In the genomic region with DNA sequence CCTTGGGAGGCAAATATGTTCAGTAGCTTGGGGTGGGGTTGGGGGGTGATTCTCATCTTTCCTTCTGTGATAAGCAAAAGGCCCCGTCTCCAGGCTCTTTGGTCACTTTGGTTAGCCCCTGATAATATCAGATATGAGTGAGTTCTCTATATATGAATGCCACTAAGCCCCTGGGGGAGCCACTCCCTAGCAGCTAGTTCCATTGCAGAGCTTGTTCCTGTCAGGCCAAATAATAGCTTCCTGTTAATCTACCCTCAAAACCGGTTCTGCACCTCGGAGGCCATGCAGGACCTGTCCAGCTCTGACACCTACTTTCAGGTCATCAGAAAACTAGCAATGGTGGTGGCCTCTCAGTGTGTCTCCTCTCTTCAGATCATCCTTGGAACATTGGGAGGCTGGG, we compare ENCODE assay signal across 10 mouse cellular contexts. TPM values are rescaled to one million over a fixed set of nuclear protein-coding genes. Genes with fewer than 3 reads are reported as not detected.
A peak's percentile ranks its signal among the peaks of the same experiment; 100 is the strongest.
DNase-seq lines count a peak whose midpoint lies in the region; ATAC-seq lines count a peak whose summit lies in the region.
"Had no signal": no experiment of that assay in that cellular context is flagged by ENCODE, and none has a peak within 500 bp of the region (broad histone marks: within the 10 kb centered on the region; RNA-seq: fewer than 3 reads in every experiment).

No protein-coding gene starts in this region.

- H3K4me2 ChIP-seq in heart, embryonic 15.5 days: peak overlapping the region; percentile 73; the same call in 1 of the 2 replicates
- peak overlapping the region; percentile 72 for H3K4me2 ChIP-seq in embryonic facial prominence, embryonic 13.5 days
- peak overlapping the region; percentile 83; the same call in 1 of the 2 replicates for H3K4me2 ChIP-seq in intestine, embryonic 14.5 days (ENCODE audit: low read length)
- peak overlapping the region; percentile 80 for H3K4me2 ChIP-seq in midbrain, embryonic 15.5 days

- peaks cover 27% of the 10 kb centered on the region for H3K36me3 ChIP-seq in heart, embryonic 15.5 days
- H3K36me3 ChIP-seq in embryonic facial prominence, embryonic 13.5 days: peaks cover 37% of the 10 kb centered on the region
- peaks cover 33% of the 10 kb centered on the region for H3K36me3 ChIP-seq in intestine, embryonic 14.5 days (ENCODE audit: control insufficient read depth, insufficient read depth, low read length)
- H3K36me3 ChIP-seq in midbrain, embryonic 15.5 days (replicated peaks): peaks cover 13% of the 10 kb centered on the region

- no peak overlapping the region for H3K4me3 ChIP-seq in heart, embryonic 15.5 days
- peak overlapping the region; percentile 45 for H3K4me3 ChIP-seq in embryonic facial prominence, embryonic 13.5 days
- H3K4me3 ChIP-seq in intestine, embryonic 14.5 days (ENCODE audit: low read depth, low read length): no peak overlapping the region
- no peak overlapping the region for H3K4me3 ChIP-seq in midbrain, embryonic 15.5 days

- no peak for ATAC-seq in heart, embryonic 15.5 days (replicated peaks; ENCODE audit: insufficient number of reproducible peaks, insufficient read depth, low FRiP score, low read depth)
- no peak for ATAC-seq in embryonic facial prominence, embryonic 13.5 days (ENCODE audit: insufficient number of reproducible peaks, insufficient read depth, low FRiP score, low TSS enrichment, low read depth)
- no peak for ATAC-seq in intestine, embryonic 14.5 days (replicated peaks; ENCODE audit: low FRiP score, low TSS enrichment, low read depth)
- ATAC-seq in midbrain, embryonic 15.5 days (replicated peaks): no peak

- WGBS in heart, embryonic 15.5 days: 47% methylated on average over 3 of the region's 3 CpGs
- WGBS in embryonic facial prominence, embryonic 13.5 days: 56% methylated on average over 3 of the region's 3 CpGs
- WGBS in intestine, embryonic 14.5 days: 62% methylated on average over 3 of the region's 3 CpGs
- WGBS in midbrain, embryonic 15.5 days: 77% methylated on average over 3 of the region's 3 CpGs

- H3K27me3 ChIP-seq in heart, embryonic 15.5 days: no peaks in the 10 kb centered on the region
- H3K27me3 ChIP-seq in embryonic facial prominence, embryonic 13.5 days: no peaks in the 10 kb centered on the region
- no peaks in the 10 kb centered on the region for H3K27me3 ChIP-seq in intestine, embryonic 14.5 days (replicated peaks; ENCODE audit: control insufficient read depth, insufficient read depth, low read length)
- no peaks in the 10 kb centered on the region for H3K27me3 ChIP-seq in midbrain, embryonic 15.5 days (replicated peaks)

- H3K9ac ChIP-seq in heart, embryonic 15.5 days: no peak overlapping the region
- H3K9ac ChIP-seq in embryonic facial prominence, embryonic 13.5 days: peak overlapping the region; percentile 72; the same call in 1 of the 2 replicates
- no peak overlapping the region for H3K9ac ChIP-seq in intestine, embryonic 14.5 days (ENCODE audit: low read length)
- H3K9ac ChIP-seq in midbrain, embryonic 15.5 days: peak overlapping the region; percentile 47; the same call in 1 of the 2 replicates

- H3K4me1 ChIP-seq in heart, embryonic 15.5 days (replicated peaks): peaks cover 52% of the 10 kb centered on the region
- H3K4me1 ChIP-seq in embryonic facial prominence, embryonic 13.5 days: peaks cover 51% of the 10 kb centered on the region
- peaks cover 40% of the 10 kb centered on the region for H3K4me1 ChIP-seq in intestine, embryonic 14.5 days (replicated peaks; ENCODE audit: control insufficient read depth, insufficient read depth, low read length)
- peaks cover 48% of the 10 kb centered on the region for H3K4me1 ChIP-seq in midbrain, embryonic 15.5 days

- no peak for DNase-seq in heart, adult 11 months
- no peak for DNase-seq in intestine, embryonic 14.5 days (ENCODE audit: low spot score)
- DNase-seq in left cerebral cortex, adult 18-20 months (ENCODE audit: low spot score in 2 of 2): no peak
- no peak for DNase-seq in adrenal gland, postnatal 36 days
- no peak for DNase-seq in gastrocnemius, adult 8-10 months (ENCODE audit: low spot score in 2 of 2)
- DNase-seq: layer of hippocampus, adult 9-11 months; thymus, adult 18-20 months had no signal

- H3K9me3 ChIP-seq in heart, embryonic 15.5 days (replicated peaks): no peaks in the 10 kb centered on the region
- no peaks in the 10 kb centered on the region for H3K9me3 ChIP-seq in embryonic facial prominence, embryonic 13.5 days
- H3K9me3 ChIP-seq in intestine, embryonic 14.5 days (ENCODE audit: control insufficient read depth, low read length): no peaks in the 10 kb centered on the region
- H3K9me3 ChIP-seq in midbrain, embryonic 15.5 days: no peaks in the 10 kb centered on the region

- H3K27ac ChIP-seq in heart, embryonic 15.5 days: no peak overlapping the region
- H3K27ac ChIP-seq in embryonic facial prominence, embryonic 13.5 days: peak overlapping the region; percentile 78
- 0 out of 2 replicates have a peak overlapping the region, but pooled peaks have one; percentile 60 for H3K27ac ChIP-seq in intestine, embryonic 14.5 days (ENCODE audit: low read depth)
- peak overlapping the region; percentile 95; the same call in 1 of the 2 replicates for H3K27ac ChIP-seq in midbrain, embryonic 15.5 days

RNA-seq across cellular contexts. Expression of a gene that starts 2.3 kb away (rescaled TPM):
- polyA plus RNA-seq in heart, embryonic 15.5 days (2015; fragmentation: Nextera tagmentation; extraction: Ambion mirVana): 8.0 and 13.2 TPM in 2 replicates
- 36.2 and 36.8 TPM in 2 replicates for polyA plus RNA-seq in embryonic facial prominence, embryonic 13.5 days (2015; fragmentation: Nextera tagmentation; extraction: Ambion mirVana)
- polyA plus RNA-seq in intestine, embryonic 14.5 days (2014; fragmentation: Nextera tagmentation; extraction: Ambion mirVana): 20.3 and 22.1 TPM in 2 replicates
- 171 and 177 TPM in 2 replicates for polyA plus RNA-seq in midbrain, embryonic 15.5 days (2015; fragmentation: Nextera tagmentation; extraction: Ambion mirVana)
- 10 to 100 TPM; 25.8 to 33.7 TPM for total RNA-seq in left cerebral cortex, adult 18-20 months (2021)
- total RNA-seq in adrenal gland, postnatal 36 days (2021): 1 to 10 TPM; 3.2 to 3.4 TPM
- total RNA-seq in gastrocnemius, adult 8-10 months (2022): under 1 TPM; 0.24 to 0.62 (median 0.45) TPM

RNA-seq across cellular contexts. Expression of a gene that starts 16.6 kb away (rescaled TPM):
- polyA plus RNA-seq in heart, embryonic 15.5 days (2015; fragmentation: Nextera tagmentation; extraction: Ambion mirVana): 5.0 and 6.6 TPM in 2 replicates
- 13.2 and 13.5 TPM in 2 replicates for polyA plus RNA-seq in embryonic facial prominence, embryonic 13.5 days (2015; fragmentation: Nextera tagmentation; extraction: Ambion mirVana)
- polyA plus RNA-seq in intestine, embryonic 14.5 days (2014; fragmentation: Nextera tagmentation; extraction: Ambion mirVana): 11.9 and 12.2 TPM in 2 replicates
- 20.5 and 22.2 TPM in 2 replicates for polyA plus RNA-seq in midbrain, embryonic 15.5 days (2015; fragmentation: Nextera tagmentation; extraction: Ambion mirVana)
- 100 to 1,000 TPM; 737 to 747 TPM for total RNA-seq in left cerebral cortex, adult 18-20 months (2021)
- 100 to 1,000 TPM; 119 to 120 TPM for total RNA-seq in adrenal gland, postnatal 36 days (2021)
- 10 to 100 TPM; 15.8 to 23.9 (median 19.4) TPM for total RNA-seq in gastrocnemius, adult 8-10 months (2022)

RNA-seq across cellular contexts. Expression of a gene that starts 31.3 kb away (rescaled TPM):
- polyA plus RNA-seq in heart, embryonic 15.5 days (2015; fragmentation: Nextera tagmentation; extraction: Ambion mirVana): 22.1 and 24.7 TPM in 2 replicates
- polyA plus RNA-seq in embryonic facial prominence, embryonic 13.5 days (2015; fragmentation: Nextera tagmentation; extraction: Ambion mirVana): 1.1 and 1.5 TPM in 2 replicates
- polyA plus RNA-seq in intestine, embryonic 14.5 days (2014; fragmentation: Nextera tagmentation; extraction: Ambion mirVana): 0.22 TPM in 1 of 2 replicates, not detected in the other
- polyA plus RNA-seq in midbrain, embryonic 15.5 days (2015; fragmentation: Nextera tagmentation; extraction: Ambion mirVana): not detected in 2 replicates
- total RNA-seq in left cerebral cortex, adult 18-20 months (2021): not detected
- not detected for total RNA-seq in adrenal gland, postnatal 36 days (2021)
- 100 to 1,000 TPM; 272 to 306 (median 288) TPM for total RNA-seq in gastrocnemius, adult 8-10 months (2022)

RNA-seq across cellular contexts. Expression of a gene that starts 33.7 kb away (rescaled TPM):
- polyA plus RNA-seq in heart, embryonic 15.5 days (2015; fragmentation: Nextera tagmentation; extraction: Ambion mirVana): 114 and 117 TPM in 2 replicates
- 33.2 and 33.7 TPM in 2 replicates for polyA plus RNA-seq in embryonic facial prominence, embryonic 13.5 days (2015; fragmentation: Nextera tagmentation; extraction: Ambion mirVana)
- polyA plus RNA-seq in intestine, embryonic 14.5 days (2014; fragmentation: Nextera tagmentation; extraction: Ambion mirVana): 26.4 and 29.6 TPM in 2 replicates
- 27.4 and 28.2 TPM in 2 replicates for polyA plus RNA-seq in midbrain, embryonic 15.5 days (2015; fragmentation: Nextera tagmentation; extraction: Ambion mirVana)
- 100 to 1,000 TPM; 116 to 128 TPM for total RNA-seq in left cerebral cortex, adult 18-20 months (2021)
- total RNA-seq in adrenal gland, postnatal 36 days (2021): 100 to 1,000 TPM in 1 of 2 experiments, 10 to 100 TPM in 1; 70.0 to 103 TPM
- 100 to 1,000 TPM; 484 to 519 (median 495) TPM for total RNA-seq in gastrocnemius, adult 8-10 months (2022)

RNA-seq across cellular contexts. Expression of a gene that starts 40.0 kb away (rescaled TPM):
- 0.15 and 0.22 TPM in 2 replicates for polyA plus RNA-seq in heart, embryonic 15.5 days (2015; fragmentation: Nextera tagmentation; extraction: Ambion mirVana)
- polyA plus RNA-seq in embryonic facial prominence, embryonic 13.5 days (2015; fragmentation: Nextera tagmentation; extraction: Ambion mirVana): not detected in 2 replicates
- polyA plus RNA-seq in intestine, embryonic 14.5 days (2014; fragmentation: Nextera tagmentation; extraction: Ambion mirVana): not detected in 2 replicates
- polyA plus RNA-seq in midbrain, embryonic 15.5 days (2015; fragmentation: Nextera tagmentation; extraction: Ambion mirVana): not detected in 2 replicates
- total RNA-seq in left cerebral cortex, adult 18-20 months (2021): not detected
- not detected for total RNA-seq in adrenal gland, postnatal 36 days (2021)
- total RNA-seq in gastrocnemius, adult 8-10 months (2022): not detected

Comparison
In these comparisons a context has a peak if more than half of its experiments do, and no peak if none do; other contexts are left out.
1. H3K9ac ChIP-seq: peak in embryonic facial prominence, embryonic 13.5 days (single experiment) and midbrain, embryonic 15.5 days (single experiment); none in heart, embryonic 15.5 days (single experiment) and intestine, embryonic 14.5 days (single experiment).
2. Peak in every context shown above with its lines, with median percentiles within 50 percentile points of each other: H3K4me2 ChIP-seq.